Mouse (Mus musculus): ENCODE measurements at regions not wholly inside any gene's neighbourhood (a gene's known extent, or its start where the extent isn't known, plus 50 kb on each side); places are given as distances from the start of the nearest gene placed in this dataset.
"Not testable (repeated sequence)": the region's sequence is repeated elsewhere in the genome, so short reads cannot be mapped to it uniquely, and the experiment has no call there.

DNA sequence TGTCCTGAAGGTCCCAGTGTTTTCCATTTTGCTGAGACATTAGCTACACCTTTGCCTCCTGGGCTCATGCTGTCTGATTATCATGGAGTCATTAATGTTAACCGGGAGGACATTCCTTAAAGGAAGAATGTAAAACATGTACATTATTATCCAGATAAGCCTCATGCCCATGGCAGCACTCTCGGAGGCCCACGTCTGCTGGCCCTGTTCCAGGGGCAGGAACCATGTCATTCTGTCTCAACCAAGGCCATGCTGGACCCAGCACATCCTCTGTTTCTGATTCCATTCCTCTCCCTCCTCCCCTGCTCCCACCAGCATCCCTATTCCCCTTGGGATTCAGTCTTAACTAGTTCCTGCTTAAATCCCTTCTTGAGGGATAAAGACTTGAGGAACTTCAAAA is 139.1 kb downstream of the Sptssa start:
- DNase-seq (ENCODE audit: low spot score), result no peak

DNA sequence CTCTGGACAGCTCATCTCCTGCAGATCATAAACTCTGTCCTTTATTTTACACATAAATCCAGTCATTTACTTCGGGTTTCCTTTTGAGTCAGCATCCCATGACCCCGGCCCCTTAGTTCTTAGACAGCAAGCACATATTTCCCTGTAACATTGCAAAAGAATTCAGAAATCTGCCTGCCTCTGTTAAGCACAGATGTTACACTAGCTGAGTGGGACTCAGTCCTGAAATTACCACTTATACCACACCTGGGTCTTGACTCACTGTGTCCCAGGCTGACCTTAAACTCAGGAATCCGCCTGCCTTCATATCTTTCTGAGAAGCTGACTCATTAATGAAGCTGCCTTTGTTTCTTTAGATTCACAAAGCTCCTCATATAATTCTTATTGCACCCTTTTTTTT is 139.9 kb downstream of the Sptssa start:
- DNase-seq (ENCODE audit: low spot score), result no peak

- DNase-seq (ENCODE audit: low spot score), result not testable (repeated sequence)
These were observed 140.3 kb downstream of the Sptssa start for GRCm38 (mm10) chr12:54516039-54516438.

DNA sequence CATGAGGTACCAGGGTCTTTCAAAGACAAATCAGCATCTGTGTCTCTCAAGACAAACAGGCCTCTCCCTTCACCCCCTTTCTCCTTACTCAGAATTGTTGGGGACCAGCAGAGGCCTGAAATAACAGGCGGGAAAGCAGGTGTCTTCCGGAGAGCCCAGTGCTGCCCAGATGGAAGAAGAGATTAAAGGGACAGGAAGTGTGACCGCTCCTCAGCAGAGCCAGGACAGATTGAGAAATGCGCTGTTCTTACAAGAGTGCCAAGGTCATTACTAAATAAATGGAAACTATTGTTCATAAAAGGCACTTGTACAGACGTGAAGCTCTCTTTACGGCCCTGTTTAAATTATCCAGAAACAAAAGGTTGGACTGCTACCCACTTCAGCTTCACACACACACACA is 146.5 kb downstream of the Sptssa start:
- DNase-seq (ENCODE audit: low spot score), result no peak

DNA sequence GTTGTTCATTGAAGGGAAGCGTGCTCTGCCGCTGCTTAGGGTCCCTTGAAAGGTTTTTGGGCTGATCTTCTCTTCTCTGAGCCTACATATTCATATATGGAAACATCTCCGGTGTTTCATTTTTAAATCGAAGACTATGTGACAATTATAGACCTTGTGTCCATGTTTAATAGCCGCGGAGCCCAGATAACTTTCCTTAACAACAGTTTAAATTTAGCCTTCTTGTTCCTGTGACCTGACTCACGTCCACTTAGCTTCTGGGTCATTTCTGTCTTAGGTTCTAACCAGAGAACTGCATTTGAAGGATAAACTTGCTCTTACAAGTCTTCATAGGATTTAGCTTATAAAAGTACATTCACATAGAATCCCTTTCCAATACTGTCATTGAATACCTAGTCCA is 153.6 kb downstream of the Sptssa start:
- no peak for DNase-seq (ENCODE audit: low spot score)

- DNase-seq (ENCODE audit: low spot score), result no peak
These were observed 156.4 kb downstream of the Sptssa start for GRCm38 (mm10) chr12:54499963-54500362.

- DNase-seq (ENCODE audit: low spot score), result no peak
These were observed 160.5 kb downstream of the Sptssa start for GRCm38 (mm10) chr12:54495701-54496374.

- DNase-seq (ENCODE audit: low spot score), result no peak
These were observed 161.5 kb downstream of the Sptssa start for GRCm38 (mm10) chr12:54494756-54495375.

- DNase-seq (ENCODE audit: low spot score), result no peak
These were observed 163.6 kb downstream of the Sptssa start for GRCm38 (mm10) chr12:54492737-54493136.

- no peak for DNase-seq (ENCODE audit: low spot score)
These were observed 165.9 kb downstream of the Sptssa start for GRCm38 (mm10) chr12:54490460-54490859.

DNA sequence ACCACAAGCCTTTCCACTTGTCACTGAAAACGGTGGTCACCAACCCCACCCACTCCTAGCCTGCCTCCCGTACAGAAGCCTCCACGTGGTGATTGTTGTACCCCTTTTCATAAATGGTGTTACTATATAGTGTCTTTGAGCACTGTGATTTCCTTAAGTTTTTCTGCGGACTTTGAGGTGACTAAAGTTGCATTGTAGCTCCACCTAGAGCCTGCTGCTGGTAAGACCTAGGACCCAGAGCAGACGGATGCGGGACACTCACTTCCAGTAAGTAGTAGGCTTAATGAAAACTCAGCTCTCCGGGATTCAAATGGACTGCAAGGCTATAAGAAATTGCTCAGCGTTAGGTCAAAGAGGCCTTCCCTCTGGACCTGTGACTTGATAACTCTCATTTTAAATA is 166.7 kb downstream of the Sptssa start:
- DNase-seq (ENCODE audit: low spot score), result peak; percentile 60

- no peak for DNase-seq (ENCODE audit: low spot score)
These were observed 168.7 kb downstream of the Sptssa start for GRCm38 (mm10) chr12:54487689-54488088.

- DNase-seq (ENCODE audit: low spot score), result no peak
These were observed 174.4 kb downstream of the Sptssa start for GRCm38 (mm10) chr12:54482020-54482419.

DNA sequence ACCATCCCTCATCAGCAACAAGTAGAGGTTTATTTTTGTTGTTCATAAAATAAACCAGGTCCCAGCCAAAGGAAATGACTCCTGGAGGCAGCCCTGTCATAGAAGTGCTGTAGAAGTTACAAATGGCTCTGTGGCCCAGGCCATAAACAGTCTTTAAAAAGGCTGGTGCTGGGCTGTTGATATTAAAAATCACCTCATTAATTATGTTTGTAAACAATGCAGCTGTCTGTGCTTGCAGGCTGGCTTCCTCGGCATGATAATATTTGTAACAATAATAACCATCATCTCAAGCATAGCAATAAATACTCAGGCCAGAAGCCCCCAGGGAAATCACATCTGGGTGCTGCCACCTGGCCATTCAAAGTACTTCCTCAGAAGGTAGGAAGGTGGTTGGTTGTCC is 176.5 kb downstream of the Sptssa start:
- no peak for DNase-seq (ENCODE audit: low spot score)

GRCm38 (mm10) chr12:54472881-54473280 is 183.5 kb downstream of the Sptssa start:
- no peak for DNase-seq (ENCODE audit: low spot score)

GRCm38 (mm10) chr12:54472407-54472806 is 184.0 kb downstream of the Sptssa start:
- DNase-seq (ENCODE audit: low spot score), result no peak

- DNase-seq (ENCODE audit: low spot score), result no peak
These were observed 188.7 kb downstream of the Sptssa start for GRCm38 (mm10) chr12:54467635-54468034.

GRCm38 (mm10) chr12:54463806-54464205 is 192.6 kb downstream of the Sptssa start:
- DNase-seq (ENCODE audit: low spot score), result no peak

- no peak for DNase-seq (ENCODE audit: low spot score)
These were observed 195.0 kb downstream of the Sptssa start for GRCm38 (mm10) chr12:54461411-54461810.

DNA sequence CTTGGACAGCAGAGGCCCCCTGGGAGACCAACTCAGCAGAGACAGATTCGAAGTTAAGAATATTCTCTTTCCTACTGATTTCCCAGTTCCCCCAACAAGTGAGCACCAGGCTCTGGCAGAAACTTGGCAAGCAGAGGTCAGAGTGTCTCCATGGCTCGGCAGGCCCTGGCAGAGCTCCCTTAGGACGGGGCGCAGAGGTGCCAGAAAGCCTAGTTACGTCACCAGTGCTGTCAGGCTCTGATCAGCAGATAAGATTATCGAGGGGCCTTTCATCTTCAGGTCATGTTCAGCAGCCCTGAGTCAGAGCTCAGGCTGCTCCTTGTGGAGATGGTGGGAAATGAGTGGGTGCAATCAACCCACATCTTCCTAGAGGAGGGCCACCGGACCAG is 196.2 kb downstream of the Sptssa start:
- DNase-seq (ENCODE audit: low spot score), result no peak

DNA sequence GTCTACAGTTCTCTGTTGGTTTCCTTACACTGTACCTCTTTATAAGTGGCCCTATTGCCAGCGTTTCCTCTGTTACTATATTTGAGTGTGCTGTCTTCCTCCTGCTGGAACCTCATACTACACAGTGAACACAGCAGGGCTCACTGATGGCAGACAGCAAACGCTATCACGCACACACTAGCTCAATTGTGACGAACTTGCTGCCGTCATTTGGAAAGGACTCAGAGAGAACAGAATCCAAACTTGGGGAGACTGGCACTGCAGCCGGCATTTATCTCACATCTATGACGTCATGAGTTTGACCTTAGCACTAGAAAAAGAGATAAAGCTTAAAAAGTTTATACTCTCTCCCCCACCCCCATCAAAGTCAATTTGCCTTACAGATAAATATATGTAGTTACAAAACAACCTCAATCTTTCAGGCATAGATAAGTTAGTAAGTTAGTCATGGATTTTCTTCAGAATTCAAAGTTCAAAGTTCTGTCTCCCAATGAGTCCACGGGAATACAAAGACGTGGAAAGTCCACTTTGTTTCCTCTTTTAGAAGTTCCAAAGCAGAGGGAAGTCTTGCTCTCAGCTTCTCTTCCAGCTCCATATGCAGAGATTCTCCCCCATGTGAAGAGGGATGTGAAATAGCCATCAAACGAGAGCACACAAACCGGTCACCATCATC is 196.8 kb downstream of the Sptssa start:
- no peak for DNase-seq (ENCODE audit: low spot score)

DNA sequence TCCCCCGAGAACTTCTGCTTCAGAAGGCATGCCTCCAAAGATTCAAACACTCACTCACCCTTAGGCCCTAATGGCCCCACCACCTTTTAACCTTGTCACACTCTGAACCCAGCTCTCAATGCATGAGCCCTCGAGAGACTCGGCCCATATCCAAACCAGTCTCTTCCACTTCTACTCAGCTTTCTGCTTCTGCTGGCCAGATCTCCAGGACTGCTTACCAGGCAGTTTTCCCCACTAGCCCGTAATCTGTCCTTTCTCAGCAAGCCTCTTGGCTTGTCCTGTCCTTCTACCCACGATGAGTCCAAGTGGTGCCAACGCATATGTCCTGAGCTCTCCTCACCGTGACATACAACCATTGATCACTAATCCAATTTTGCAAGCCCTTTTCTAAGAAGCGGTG is 199.6 kb downstream of the Sptssa start:
- no peak for DNase-seq (ENCODE audit: low spot score)

DNA sequence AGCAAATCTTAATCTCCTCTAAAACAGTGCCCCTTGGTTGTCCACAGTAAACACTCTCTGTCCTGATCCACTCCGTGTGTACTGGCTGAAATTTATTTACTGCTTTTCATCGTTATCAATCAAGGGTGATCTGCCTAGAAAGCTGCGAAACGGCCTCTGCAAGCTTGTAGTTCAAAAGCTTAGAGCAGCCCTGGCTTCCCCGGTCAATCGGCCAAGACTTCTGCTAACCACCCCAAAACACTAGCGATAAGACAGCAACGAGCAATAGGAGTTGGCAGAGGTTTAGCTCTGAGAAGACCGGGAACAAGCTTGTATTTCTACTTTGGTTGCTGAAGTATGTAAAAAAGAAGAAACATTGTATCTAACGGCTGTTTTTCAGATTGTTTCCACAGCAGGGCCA is 201.8 kb downstream of the Sptssa start:
- DNase-seq (ENCODE audit: low spot score), result no peak

DNA sequence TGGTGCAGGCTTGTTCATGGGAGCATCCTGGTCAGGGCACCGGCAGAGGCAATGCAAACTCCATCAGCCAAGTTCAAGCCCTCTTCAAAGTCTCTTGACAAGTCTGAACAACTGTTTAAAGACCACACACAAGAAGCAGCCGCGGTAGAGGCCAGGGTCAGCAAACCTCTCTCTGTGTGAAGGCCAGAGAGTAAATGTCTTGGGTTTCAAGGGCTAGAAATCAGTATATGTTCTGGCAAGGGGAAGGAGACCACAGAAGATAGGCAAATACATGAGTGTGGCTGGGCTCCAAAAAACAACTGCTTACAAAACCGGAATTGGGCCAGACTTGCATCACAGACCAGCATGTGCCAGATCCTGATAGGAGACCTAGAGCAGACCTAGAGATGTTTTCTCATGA is 203.0 kb downstream of the Sptssa start:
- peak; percentile 20 for DNase-seq (ENCODE audit: low spot score)

All from ovary, postnatal 14 days (tissue).